Mouse (Mus musculus) 3134 (cell line): ENCODE data around the gene Klhdc7a.

Experiments used
- DNase-seq: peaks from one replicate; pipeline ENCODE4 v3.0.0-alpha.2; 2011; ENCODE audit warnings: low spot score; ENCODE audit not compliant: insufficient read length; ENCODE audit errors: extremely low read depth

Gene Klhdc7a

DNA sequence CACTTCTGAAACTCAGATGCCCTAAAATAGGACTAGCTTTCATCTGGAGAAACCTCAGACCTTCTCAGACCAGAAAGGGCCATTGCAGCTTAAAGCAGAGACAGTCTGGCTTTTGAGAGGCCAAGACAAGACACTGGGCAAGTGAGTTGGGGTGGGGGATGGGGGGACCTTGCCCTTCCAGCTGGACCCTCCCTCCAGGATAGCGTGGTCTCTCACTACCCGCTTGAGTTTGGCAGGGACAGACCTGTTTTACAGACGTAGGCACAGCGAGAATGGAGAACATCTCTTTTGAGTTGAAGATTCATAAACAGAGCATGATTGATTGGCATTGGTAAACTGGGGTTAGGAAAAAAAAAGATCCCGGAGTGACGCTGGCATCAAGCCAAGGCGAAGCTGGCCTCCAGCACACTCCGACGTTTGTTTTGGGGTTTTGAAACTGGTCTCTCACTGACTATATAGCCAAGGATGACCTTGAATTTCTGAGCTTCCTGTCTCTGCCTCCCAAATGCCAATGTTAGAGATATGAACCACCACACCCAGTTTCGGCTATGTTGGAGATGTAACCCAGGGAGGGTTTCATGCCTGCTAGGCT lies 7.0 kb downstream of the Klhdc7a start:
- no peak for DNase-seq

DNA sequence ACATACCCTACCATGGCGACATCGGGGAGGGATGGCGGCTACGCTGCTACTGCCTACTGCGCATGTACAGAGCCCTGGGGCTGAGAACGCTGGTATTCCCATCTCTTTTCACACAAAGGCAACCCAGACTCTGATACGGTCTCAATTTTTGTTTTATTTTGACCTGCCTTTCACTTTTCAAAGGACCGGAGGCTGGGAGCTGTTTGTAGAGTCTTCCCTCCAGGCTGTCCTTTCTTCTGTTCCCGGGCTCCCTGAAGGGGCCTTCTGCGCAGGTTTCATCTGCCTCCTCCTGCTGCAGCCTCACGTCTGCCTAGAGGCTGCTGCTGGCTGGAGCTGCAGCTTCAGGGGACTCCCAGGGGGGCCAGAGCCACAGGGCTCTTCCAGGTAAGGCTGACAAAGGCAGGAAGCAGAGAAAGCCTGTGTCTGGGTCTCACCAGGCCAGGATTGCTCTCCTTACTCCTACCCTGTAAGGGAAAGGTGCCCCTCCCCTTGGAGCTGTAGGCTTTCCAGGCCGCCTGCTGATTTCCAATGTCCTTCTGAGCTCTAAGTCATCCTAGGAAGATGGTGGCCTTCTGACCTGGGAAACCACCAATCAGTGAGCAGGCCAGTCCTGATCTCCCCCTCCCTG lies 7.6 kb downstream of the Klhdc7a start:
- no peak for DNase-seq

DNA sequence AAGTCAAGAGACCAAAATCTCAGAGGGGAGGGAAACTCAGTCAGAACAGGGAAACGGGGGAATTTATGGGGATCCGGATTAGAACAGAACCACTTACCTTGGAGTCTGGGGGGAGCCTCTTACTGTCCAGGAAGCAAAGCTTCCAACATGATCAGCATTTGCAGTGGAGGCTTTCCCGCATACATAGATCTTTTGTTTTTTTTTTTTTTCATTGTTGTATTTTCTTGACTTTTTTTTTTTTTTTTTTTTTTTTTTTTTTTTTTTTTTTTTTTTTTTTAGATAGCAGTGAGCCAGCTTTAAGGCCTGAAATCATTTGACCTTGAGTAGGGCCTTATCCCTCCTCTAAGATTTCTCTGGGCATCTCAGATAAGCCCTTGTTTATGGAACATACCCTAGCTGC lies 8.6 kb downstream of the Klhdc7a start:
- no peak for DNase-seq

DNA sequence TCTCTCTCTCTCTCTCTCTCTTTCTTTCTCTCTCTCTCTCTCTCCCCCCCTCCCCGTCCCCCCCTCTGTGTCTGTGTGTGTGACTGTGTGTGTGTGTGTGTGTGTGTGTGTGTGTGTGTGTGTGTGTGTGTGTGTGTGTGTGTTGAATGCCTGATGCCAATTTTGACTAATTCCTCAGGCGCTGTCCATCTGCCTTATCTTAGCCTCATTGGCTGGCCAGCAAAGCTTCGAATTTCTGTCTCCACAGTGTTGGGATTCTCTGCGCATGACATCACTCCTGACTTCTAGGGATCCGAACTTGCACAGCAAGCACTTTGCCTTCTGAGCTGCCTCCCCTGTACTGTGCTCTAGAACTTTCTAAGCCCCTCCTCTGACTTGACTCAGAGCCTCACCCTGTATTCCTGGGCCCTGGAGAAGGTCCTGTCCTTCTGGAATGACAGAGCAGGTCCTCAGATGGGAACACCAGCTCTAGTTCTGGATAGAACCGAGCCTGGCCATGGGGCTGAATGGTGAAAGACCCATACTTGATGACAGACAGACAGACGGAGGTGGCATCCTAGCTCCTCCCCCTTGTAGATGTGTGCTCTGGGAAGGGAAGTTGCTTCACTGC lies 16.8 kb downstream of the Klhdc7a start:
- no peak for DNase-seq

DNA sequence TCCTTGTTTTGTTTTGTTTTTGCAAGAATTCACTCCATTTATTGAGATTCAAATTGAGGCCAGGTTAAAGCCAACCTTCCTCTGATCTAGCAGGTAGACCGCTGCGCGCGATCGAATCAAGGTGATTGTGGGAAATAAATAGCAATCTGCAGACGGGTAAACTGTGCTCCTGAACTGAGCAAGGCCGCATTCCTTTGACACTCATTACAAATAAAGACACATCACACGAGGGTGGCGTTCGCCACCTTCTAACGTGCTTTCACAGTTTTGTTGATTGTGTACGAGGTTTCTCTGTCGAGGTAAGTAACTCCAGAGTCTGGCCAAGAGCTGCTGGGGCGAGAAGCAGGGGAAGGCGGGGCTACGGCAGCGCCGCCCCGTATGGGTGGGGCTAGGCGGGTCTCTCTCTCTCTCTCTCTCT lies 17.4 kb downstream of the Klhdc7a start:
- no peak for DNase-seq

DNA sequence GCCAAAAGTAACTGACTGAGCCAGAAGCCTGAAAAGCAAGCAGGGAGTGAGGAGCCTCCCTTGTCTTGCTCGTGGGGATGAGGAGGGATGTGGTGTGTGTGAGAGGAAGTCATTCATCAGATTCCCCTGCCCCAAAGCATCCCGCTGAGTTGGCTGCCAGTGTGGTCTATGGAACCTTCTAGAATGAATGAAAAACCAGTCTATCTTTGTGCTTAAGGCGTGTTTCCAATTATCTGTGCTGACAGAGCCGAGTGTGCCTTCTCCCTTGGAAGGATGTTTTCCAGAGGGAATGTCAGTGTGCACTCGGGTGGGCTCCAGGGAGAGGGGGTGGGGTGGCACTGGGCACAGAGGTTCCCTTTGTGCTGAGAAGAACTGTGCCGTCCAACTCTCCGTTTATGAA lies 19.2 kb downstream of the Klhdc7a start:
- no peak for DNase-seq

DNA sequence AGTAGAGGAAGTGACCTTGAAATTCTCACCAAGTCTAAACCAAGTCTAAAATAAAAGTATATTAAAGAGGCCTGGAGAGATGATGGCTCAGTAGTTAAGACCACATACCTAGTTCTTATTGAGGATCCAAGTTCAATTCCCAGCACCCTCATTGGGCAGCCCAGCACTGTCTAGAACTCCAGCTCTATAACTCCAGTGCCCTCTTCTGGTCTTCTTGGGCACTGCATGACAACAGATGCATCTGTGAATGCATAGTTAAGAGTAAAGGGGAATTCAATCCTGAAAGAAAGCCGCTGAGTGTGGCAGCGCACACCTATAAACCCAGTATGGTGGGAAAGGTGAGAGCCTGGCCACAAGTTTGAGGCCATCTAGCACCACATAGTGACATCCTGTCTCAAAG lies 20.5 kb downstream of the Klhdc7a start:
- DNase-seq = no peak

DNA sequence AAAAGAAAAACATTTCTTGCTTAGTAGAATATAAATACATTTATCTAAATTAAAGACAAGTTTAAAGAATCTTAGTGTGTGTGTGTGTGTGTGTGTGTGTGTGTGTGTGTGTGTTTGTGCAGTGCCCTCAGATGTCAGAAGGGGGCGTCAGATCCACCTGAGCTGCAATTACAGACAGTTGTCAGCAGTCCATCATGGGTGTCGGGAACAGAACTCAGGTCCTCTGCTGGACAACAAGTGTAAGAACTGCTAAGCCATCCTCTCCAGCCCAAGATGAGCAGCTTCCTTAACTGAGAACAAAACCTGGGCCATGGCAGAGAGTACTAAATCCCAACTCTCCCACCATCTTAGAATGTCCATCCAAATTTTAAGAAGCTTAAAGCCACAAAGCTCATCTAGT lies 26.0 kb downstream of the Klhdc7a start:
- no peak for DNase-seq

DNA sequence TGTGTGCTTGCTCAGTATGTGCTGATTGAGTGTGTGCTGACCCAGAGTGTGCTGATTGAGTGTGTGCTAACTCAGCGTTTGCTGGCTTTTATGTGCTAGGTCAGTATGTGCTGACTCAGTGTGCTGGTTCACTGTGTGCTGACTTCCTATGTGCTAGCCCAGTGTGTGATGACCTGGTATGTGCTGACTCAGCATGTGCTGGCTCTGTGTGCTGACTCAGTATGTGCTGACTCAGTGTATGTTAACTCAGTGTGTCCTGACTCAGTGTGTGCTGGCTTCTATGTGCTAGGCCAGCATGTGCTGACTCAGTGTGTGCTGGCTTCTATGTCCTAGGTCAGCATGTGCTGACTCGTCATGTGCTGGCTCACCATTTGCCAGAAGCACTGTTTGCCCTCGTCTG lies 32.3 kb downstream of the Klhdc7a start:
- DNase-seq = no peak

DNA sequence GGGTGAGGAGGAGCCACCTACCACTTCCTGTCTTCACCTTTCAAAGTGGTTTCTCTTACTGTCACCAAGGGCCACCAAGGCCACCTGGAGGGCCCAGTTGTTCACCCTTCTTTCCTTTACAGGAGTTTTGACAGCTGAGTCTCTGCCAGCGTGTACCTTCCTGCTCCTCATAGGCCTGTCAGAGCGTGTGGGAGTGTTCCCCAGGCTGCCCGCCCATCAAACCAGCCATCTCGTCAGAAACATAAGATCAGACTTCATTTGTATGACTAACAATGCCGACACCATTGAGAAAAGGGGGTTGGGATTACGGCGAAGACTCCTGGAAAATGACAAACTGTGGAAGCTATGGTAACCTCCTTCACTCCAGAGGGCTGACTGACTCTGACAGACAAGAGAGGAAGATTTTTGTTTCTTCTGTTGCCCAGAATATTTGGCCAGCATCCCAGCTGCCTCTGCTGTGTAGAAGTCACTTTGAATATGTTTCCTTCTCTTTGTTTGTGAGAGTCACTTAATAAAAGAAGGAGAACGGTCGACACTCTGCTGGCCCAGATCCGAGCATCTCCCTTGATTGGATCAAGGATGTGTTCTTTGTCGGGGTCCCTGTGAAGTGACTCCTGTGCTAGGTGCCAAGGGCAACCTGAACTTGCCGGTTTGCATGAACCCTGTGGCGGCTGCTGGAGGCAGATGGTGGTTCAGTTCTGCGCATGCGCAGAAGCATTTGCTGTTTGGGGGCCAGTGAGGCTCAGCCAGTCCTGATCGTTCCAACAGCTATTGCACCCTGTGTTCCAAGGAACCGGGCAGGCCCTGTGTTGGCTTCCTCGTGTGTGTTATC lies 34.6 kb downstream of the Klhdc7a start:
- no peak for DNase-seq

DNA sequence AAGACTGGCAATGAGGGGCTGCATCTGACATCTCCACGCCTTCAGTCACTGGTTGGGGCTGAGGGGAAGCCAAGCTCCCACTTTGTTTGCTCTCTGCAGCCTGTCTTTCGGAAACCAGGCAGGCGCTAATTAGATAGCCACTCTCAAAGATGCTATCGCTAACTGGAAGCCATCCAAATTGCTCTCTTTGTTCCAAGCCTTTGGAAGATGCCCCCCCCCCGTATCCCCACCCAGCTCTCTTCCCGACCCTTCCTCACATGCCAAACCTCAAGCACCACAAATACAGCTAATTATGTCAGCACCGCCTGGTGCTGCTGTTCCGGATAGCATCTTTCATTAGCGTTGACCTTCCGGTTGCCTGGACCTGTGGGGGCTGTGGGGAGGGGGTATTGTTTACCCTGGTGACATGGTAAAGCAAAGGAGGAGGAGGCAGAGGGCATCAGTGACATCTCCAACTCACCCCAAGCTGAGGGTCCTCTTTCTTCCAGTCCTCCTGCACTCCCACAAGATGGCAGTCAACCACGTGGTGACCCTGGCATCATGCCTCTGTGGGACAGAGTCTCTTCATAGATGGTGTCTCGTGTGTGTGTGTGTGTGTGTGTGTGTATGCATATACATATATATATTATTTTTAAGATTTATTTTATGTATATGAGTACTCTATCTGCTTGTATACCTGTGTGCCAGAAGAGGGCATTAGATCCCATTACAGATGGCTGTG lies 35.9 kb downstream of the Klhdc7a start:
- no peak for DNase-seq

DNA sequence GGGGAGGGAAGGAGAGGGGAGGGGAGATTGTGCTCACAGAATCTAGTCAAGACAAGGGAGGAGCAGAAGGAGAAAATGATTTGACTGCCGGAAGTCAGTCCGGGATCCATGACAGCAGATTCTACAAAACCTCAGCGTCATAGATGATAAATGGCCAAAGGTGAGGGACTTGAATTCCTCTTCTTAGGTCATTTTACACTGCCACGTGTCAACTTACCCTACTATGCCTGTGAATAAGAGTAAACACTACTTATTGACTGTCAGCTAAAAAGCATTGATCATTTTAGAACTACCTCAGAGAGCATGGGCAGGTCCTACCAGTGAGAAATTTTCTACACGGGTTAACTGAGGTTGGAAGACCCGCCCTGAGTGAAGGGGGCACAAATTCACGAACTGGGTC lies 36.9 kb downstream of the Klhdc7a start:
- DNase-seq = no peak

DNA sequence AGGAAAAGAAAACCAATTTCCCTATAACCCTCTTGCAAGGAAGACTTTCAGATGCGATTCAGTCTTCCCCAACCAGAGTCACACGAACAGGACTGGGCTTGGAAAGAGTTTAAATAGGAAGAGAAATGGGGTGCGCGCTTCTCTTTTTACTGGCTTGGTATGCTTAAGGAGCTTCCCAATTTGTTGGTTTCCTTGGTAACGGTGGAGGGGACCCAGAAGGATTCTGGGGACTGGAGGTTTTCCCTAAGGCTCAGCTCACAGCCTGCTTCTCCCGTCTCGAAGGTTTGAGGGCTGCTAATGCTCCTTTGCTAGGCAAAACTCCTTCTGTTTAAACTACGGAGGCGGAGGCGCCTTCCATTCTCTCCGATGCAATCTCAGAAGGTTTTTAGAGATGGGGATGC lies 41.7 kb downstream of the Klhdc7a start:
- DNase-seq = no peak

DNA sequence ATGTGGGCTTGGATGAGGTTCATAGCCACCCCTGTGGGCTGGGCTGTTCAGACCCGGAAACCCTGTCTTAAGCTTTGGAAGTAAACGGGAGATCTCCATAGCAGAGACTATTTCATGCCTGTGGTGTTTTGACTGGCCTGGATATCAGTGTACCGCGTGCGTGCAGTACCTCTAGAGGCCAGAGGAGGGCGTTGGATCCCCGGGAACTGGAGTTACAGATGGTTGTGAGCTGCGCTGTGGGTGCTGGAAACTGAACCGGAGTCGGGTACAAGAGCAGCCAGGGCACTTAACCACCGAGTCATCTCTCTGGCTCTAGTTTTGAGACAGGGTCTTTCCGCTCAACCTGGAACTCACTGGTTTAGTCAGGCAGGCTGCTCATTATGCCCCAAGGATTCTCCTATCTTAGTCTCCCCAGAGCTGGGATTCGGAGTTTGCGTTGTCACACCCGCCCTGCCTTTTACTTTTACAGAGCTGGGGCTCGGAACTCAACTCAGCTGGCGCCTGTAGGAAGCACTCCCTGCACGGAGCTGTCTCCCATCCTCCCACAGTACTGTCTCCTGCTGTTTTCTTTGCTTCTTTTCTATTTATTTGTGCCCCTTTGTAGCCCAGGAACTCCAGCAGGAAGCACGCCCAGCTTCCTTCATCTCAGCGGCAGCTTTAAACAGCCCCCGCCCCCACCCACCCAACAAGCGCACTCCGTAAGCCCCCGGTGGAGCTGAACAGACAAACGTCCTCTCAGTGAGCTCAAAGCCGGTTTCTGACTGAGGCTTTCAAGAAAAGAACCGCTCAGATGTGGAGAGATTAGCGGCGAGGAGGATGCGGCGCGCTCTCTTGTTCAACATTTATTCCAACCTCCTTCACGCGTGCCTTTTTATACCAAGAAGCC lies 42.3 kb downstream of the Klhdc7a start:
- no peak for DNase-seq

DNA sequence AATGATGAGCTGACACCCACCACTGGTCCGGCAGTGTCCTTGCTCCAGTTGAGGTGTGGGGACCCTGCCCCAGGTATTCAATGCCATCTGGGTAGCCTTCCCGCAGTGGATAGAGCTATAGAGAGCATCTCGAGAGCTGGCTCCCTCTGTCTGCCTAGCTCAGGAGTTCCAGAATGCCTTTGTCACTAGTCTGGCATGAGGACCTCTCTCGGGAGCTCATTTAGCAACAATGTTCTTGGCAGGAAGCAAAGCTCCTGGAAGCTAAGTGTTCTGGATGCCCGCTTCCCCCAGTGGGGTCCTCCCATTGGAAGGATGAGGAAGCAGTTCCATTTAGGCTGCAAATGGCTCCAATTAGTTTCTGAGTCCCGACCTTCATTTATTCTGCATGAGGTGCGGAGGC lies 51.1 kb downstream of the Klhdc7a start:
- DNase-seq = no peak
